Mouse (Mus musculus) layer of hippocampus, adult 18-20 months (tissue): Measurements from ENCODE around the gene Primpol. TPM values are rescaled to one million over a fixed set of nuclear protein-coding genes. Genes with fewer than 3 reads are reported as not detected.

ENCODE experiments used
- DNase-seq, 2 experiments: peaks; one replicate each; pipeline ENCODE4 v3.0.0; 2022; ENCODE audit warnings: low spot score in 2 of 2
- long read RNA-seq: library from polyadenylated mRNA; stranded (forward); transcript quantifications from one replicate; pipeline ENCODE4 v2.0.0, GENCODE M21; 2021
- total RNA-seq, 2 experiments: library from RNA; stranded (reverse); gene quantifications; 2 replicates each; pipeline ENCODE4 v1.2.3; 2021

Primpol gene
- 1 to 10 TPM; 3.6 to 5.0 TPM for total RNA-seq
- long read RNA-seq, partial matches to known transcripts = 0 of 3 reads
- long read RNA-seq, other reads (novel, unspliced or antisense) = 0 of 3 reads

GRCm38 (mm10) chr8:46616879-46617689, at the start of gene Primpol, which contains the start of gene Casp3:
Gene Primpol (minus strand): TSS chr8:46617212.
Gene Casp3 (plus strand): TSS chr8:46617291.
- DNase-seq = peak; percentile 83 to 93

GRCm38 (mm10) chr8:46655919-46656318, 38.9 kb upstream of the Primpol start:
- no peak for DNase-seq

DNA sequence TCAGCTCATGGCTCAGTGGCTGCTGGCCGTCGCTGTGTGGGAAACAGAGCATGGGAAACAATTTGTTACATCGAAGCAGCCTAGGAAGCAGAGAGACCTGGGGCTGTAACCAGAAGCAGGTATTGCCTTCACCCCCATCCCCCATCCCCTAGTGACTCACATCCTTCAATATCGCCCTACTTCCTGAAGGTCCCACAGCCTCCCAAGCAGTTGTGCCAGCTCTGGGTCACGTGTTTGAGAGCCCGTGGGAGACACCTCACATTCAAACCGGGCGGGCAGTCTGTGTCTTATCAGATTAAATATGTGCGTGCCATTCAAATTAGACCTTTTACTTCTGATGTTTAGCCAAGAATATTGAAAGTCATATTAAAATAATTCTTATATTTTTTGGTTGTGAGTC, 34.9 kb upstream of the Primpol start:
- DNase-seq = no peak

GRCm38 (mm10) chr8:46648421-46648820, 31.4 kb upstream of the Primpol start:
- no peak for DNase-seq

GRCm38 (mm10) chr8:46641272-46641671, 24.3 kb upstream of the Primpol start:
- no peak for DNase-seq

- no peak for DNase-seq
Observed at GRCm38 (mm10) chr8:46639852-46640251, 22.8 kb upstream of the Primpol start.

DNA sequence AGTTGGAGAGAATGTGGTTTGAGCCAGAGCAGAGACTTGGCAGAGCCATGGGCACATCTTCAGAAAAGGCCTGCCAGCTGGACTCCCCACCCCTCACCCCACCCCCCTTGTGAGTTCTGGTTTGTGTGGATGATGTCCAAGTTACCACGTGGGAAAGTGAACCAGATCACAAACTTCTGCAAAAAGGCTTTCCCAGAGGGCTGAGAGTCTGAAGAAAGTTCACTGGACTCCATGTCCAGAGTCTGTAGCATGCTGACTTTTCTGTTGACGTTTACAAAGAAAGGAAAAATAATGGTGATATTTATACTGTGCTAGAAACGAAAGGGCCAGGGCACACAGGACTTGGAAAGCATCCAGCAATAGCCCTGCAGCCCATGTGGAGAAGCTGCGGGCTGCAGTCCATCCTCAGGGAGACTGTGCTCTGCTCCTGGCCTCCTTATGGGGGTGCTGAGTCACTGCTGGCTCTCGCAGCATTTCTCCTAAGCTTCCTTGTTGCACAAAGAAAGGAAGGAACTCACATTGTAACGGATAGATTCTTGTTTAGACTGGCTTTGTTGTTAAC, 22.1 kb upstream of the Primpol start:
- DNase-seq = peak in 1 of 2 experiments; percentile 15

GRCm38 (mm10) chr8:46630932-46631331, 13.9 kb upstream of the Primpol start:
- DNase-seq = no peak

DNA sequence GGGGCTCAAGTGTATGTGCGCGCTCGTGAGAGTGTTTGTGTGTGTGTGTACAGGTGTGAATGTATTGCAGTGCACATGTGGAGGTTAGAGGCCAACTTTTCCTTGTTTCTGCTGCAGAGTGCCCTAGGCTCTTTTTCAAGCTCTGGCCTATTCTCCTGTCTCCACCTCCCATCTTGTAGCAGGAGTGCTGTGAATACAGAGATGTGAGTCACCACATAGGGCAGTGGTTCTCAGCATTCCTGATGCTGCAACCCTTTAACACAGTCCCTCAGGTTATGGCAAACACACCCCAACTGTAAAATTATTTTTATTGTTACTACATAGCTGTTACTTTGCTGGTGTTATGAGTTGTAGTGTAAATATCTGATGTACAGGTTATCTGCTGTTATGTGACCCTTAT, 13.4 kb upstream of the Primpol start:
- no peak for DNase-seq

DNA sequence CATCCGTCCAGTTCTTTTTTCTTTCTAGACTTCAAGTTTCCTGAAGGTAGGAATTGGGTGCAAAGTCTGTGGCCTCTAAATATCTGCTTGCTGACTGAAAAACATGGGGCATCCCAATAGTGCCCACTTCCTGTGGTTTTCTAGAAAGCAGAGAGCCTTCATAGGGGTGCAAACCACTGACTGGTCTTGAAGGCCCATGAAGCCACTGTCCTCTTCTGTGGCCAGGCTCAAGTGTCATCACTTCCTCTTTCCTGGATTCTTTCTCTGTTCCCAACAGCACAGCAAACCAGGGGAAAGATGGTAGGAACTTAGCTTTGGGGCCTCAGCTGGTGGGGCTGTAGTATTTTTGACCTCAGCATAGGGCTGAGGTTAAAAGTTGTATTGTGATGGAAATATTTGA, 11.6 kb upstream of the Primpol start:
- DNase-seq = no peak

- no peak for DNase-seq
Observed at GRCm38 (mm10) chr8:46627881-46628280, 10.9 kb upstream of the Primpol start.

- DNase-seq = no peak
Observed at GRCm38 (mm10) chr8:46626642-46627041, 9.6 kb upstream of the Primpol start.

- DNase-seq = no peak
Observed at GRCm38 (mm10) chr8:46625166-46625565, 8.2 kb upstream of the Primpol start.

DNA sequence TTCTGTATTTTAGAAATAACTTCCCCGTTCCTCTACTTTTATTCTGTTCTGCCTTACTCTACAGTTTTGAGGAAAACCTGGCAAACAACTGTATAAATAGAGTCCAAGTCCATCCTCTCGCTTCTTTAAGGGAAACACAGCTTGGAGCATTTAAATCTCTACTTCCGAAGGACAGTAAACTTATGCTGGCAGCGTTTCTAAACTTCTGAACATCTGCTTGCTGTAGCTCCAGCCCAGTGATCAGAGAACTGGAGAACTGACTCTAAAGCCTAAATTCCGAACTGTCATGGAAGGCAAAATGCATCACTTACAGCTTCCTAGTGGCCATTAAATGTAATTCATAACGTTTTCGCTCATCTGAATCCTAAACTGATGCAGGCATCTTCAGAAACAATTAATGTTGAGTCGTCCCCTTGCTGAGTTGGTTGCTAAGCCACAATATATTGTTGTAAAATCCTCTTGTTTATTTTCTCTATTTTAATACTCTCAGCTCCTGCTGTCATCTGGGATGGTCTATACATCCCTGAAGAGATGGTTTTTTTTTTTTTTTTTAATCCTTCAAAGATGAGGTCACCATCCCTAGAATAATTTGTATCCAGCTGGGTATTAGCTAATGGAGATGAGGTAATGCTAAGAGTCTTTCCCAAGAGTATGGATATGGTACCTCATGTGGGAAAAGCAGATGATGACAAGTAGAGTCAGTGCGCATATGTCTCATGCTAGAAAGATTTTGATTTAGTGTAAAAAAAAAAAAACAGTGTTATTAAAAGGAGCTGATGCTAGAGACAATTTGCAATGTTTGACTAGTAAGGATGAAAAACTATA, 5.6 kb upstream of the Primpol start:
- DNase-seq = no peak

GRCm38 (mm10) chr8:46618639-46619320, 1.8 kb upstream of the Primpol start:
- DNase-seq = no peak

- no peak for DNase-seq
Observed at GRCm38 (mm10) chr8:46617690-46618620, 943 bp upstream of the Primpol start.

GRCm38 (mm10) chr8:46615936-46616335, 1.1 kb downstream of the Primpol start:
- DNase-seq = no peak

GRCm38 (mm10) chr8:46613377-46613776, 3.6 kb downstream of the Primpol start:
- DNase-seq = no peak

GRCm38 (mm10) chr8:46612913-46613312, 4.1 kb downstream of the Primpol start:
- DNase-seq = no peak

DNA sequence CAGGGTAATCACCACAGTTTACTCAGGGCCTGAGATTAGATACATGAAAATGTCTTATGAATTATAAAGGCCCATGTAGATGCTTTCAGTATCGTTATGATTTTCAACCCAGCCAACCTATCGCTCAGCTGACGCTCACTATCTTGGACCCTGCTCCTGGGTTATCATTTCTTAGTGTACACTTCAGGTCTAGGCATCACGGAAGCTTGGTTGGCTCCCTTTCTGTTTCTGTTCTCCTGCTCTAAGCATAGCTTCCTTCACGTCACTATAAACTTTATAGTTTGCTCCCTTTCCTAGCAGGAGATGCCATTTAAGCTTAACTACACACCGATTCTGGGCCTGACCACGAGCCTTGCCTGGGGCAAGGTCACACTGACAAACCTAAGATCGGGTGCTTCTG, 5.5 kb downstream of the Primpol start:
- DNase-seq = no peak
